Mouse (Mus musculus) kidney, adult 2 months (tissue): ENCODE data around the gene Car12. TPM values are rescaled to one million over a fixed set of nuclear protein-coding genes. Genes with fewer than 3 reads are reported as not detected.

Experiments
- DNase-seq: peaks from one replicate; pipeline ENCODE4 v3.0.0; 2021
- H3K27ac ChIP-seq: fragments of 200-500 bp; 2 replicates; pipeline ENCODE4 v1.5.1; 2012; ENCODE audit warnings: low read depth, low read length, control low read depth, inconsistent platforms; ENCODE audit not compliant: insufficient read depth
- H3K27me3 ChIP-seq: fragments of 200-500 bp; replicated peaks from 2 replicates; pipeline ENCODE4 v1.6.1; 2012; ENCODE audit warnings: mild to moderate bottlenecking, moderate library complexity, low read length, inconsistent platforms; ENCODE audit not compliant: control insufficient read depth, insufficient read depth
- H3K36me3 ChIP-seq: fragments of 200-500 bp; 2 replicates; pipeline ENCODE4 v1.6.1; 2012; ENCODE audit warnings: mild to moderate bottlenecking, moderate library complexity, low read length, inconsistent platforms; ENCODE audit not compliant: control insufficient read depth, insufficient read depth
- H3K4me1 ChIP-seq: fragments of 200-500 bp; 2 replicates; pipeline ENCODE4 v1.6.1; 2011; ENCODE audit warnings: low read length; ENCODE audit not compliant: control insufficient read depth, insufficient read depth
- H3K4me3 ChIP-seq: fragments of 200-500 bp; 2 replicates; pipeline ENCODE4 v1.5.1; 2011; ENCODE audit warnings: mild to moderate bottlenecking, low read depth, low read length, control low read depth; ENCODE audit not compliant: insufficient read depth
- CTCF ChIP-seq: fragments of 200-500 bp; conservative IDR thresholded peaks from 2 replicates; pipeline ENCODE4 v1.5.1; 2011; ENCODE audit warnings: low read depth, mild to moderate bottlenecking, control low read depth, low read length, moderate library complexity, mixed read lengths; ENCODE audit not compliant: insufficient read depth, insufficient read length
- POLR2A ChIP-seq: fragments of 200-500 bp; IDR thresholded peaks from one replicate; pipeline ENCODE4 v1.6.1; 2011; ENCODE audit warnings: low read depth, low read length, control low read depth
- WGBS: fragments of 180-500 bp; shearing (Covaris S2); methylation state at CpG from one replicate; pipeline ENCODE4 v1.1.7; 2018; 5-methylcytosine and 5-hydroxymethylcytosine counted together
- polyA plus RNA-seq: library from polyadenylated mRNA; depleted of rRNA; stranded (reverse); fragments of >200 nt; gene quantifications from 2 replicates; pipeline ENCODE4 v1.2.3, GENCODE M21; 2012

The Car12 gene
- polyA plus RNA-seq, 1 experiment: 295 TPM

DNA sequence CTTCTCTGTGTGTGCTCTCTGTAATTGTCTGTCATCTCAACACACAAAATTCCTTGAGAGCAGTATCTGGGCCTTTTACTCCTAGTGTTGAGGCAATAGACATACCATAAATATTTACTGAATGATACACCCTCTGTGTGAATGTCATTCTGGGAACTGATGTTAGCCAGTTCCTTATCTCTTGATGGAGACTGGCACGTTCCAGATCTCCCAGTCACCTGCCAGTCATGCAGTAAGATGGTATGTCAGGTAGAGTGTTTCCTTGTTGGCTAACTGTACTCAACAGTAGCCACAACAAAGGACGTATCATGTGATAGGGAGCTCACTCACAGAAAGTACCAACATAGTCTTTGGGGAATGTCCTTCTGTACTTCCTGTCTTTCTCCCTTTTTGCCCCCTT, 39.7 kb upstream of the Car12 start:
- H3K27me3 ChIP-seq: no peaks in the 10 kb centered on the region
- no peak overlapping the region for H3K4me3 ChIP-seq
- H3K27ac ChIP-seq: no peak overlapping the region
- peaks cover 5% of the 10 kb centered on the region; the same call in 1 of the 2 replicates for H3K4me1 ChIP-seq
- no peaks in the 10 kb centered on the region for H3K36me3 ChIP-seq
- WGBS: 79% methylated on average over 2 of the region's 2 CpGs
- no peak for DNase-seq
- no peak for TF ChIP-seq POLR2A
- TF ChIP-seq CTCF: no peak

DNA sequence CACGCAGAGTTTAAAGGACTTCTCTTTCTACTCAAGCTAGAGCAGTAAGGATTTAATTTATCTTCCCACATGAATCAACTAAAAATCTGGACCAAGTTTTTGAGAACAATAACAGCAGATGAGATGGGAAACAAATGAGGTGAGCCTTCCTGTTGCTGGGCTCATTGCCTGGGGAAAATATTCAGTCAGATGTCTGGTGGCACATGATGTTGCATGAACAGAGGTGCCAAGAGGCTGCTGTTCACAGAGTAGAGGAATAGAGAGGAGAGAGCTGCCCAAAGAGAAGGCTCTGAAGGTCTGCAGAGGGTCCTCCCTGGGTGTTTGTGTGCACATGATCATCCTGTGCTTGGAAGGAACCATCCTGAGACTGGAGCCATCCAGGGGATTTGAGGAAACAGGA, 37.9 kb upstream of the Car12 start:
- Histone ChIP-seq H3K27me3 (no peaks in the 10 kb centered on the region), H3K36me3 (no peaks in the 10 kb centered on the region), H3K4me3 (no peak overlapping the region), H3K4me1 (0 out of 2 replicates have a peak, but pooled peaks cover 2% of the 10 kb centered on the region), H3K27ac (no peak overlapping the region)
- TF ChIP-seq CTCF (no peak), POLR2A (no peak)
- DNase-seq: no peak
- 85% methylated on average over 1 of the region's 1 CpGs for WGBS

DNA sequence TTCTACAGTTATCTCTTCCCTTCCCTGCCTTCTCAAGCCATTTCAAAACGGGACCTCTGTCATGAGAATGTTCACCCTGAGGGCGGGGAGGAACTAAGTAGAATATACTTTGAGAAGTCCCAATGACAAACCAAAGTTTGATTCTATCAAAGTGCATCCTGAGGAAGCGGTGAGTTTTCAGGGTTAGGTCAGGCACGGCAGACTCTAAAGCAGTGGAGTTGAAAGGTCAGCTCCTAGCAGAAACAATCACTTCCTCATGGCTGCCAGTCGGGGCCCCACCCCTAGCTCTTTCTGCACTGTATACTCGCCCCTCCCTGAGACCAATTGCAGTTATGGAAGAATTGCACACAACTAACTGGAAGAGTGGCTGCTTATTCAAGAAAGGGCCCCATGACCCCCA, 33.4 kb upstream of the Car12 start:
- DNase-seq: no peak
- no peak overlapping the region for H3K27ac ChIP-seq
- WGBS: 55% methylated on average over 6 of the region's 6 CpGs
- H3K36me3 ChIP-seq: no peaks in the 10 kb centered on the region
- no peak for TF ChIP-seq POLR2A
- no peak for TF ChIP-seq CTCF
- H3K27me3 ChIP-seq: no peaks in the 10 kb centered on the region
- H3K4me3 ChIP-seq: no peak overlapping the region
- H3K4me1 ChIP-seq: no peaks in the 10 kb centered on the region

DNA sequence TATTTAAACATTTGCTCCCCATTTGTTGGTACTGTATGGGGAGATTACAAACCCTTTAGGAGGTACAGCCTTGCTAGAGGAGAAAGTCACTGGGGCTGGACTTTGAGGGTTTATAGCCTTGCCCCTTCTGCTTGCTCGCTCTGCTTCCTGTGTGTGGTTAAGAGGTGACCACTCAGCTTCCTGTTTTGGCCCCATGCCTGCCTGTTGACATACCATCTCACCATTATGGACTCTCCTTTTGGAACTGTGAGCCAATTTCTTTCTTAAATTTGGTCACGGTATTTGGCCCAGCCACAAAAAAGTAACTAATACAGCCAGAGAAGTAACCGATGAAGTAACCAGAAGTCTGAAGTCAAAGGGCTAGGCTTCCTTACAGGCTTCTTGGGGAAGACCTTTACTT, 30.7 kb upstream of the Car12 start:
- Histone ChIP-seq H3K27ac (no peak overlapping the region), H3K4me3 (no peak overlapping the region), H3K4me1 (no peaks in the 10 kb centered on the region), H3K27me3 (no peaks in the 10 kb centered on the region), H3K36me3 (no peaks in the 10 kb centered on the region)
- no peak for TF ChIP-seq CTCF
- 79% methylated on average over 3 of the region's 3 CpGs for WGBS
- DNase-seq: no peak

DNA sequence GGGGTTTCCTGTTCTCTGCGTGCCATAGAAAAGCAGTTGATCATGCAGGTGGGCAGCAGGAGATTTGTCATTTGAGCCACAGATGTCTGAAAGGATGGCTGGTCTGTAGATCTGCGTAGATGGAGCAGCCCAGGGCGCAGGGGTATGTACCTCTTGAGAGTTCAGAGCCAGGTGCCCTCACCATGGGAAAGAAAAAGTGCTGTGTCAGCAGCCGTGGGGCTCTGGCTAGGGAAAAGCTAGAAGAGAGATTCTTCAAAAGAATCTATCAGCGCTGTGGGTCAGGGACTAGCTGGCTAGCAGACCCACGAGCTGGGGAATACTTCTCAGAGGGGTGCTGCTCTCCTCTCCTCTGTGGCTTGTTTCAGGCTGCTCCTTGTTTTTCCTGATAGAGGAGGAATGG, 27.8 kb upstream of the Car12 start:
- Histone ChIP-seq H3K4me1 (no peaks in the 10 kb centered on the region), H3K4me3 (no peak overlapping the region), H3K27me3 (no peaks in the 10 kb centered on the region), H3K36me3 (no peaks in the 10 kb centered on the region), H3K27ac (no peak overlapping the region)
- WGBS: 78% methylated on average over 6 of the region's 6 CpGs
- no peak for TF ChIP-seq POLR2A
- TF ChIP-seq CTCF: no peak
- no peak for DNase-seq

DNA sequence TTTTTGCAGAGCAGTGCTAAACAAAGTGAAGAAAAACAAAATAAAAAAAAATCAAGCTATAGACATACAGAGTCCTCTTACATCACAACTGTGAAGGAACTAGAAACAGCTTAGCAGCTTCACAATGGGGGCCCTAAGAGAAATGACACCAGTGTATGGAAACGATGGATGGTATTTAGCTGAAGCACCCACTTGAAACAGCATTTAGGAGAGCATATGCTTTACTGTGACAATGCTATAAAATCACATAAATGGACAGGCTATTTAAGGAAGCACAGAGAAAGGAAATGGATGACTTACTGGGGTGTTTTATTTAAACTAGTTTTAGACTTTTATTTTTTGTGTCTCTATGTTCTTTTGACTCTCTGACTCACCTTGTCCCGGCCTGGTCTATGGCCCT, 25.8 kb upstream of the Car12 start:
- no peak overlapping the region for H3K27ac ChIP-seq
- no peak overlapping the region for H3K4me3 ChIP-seq
- H3K36me3 ChIP-seq: no peaks in the 10 kb centered on the region
- TF ChIP-seq POLR2A (no peak), CTCF (no peak)
- no peaks in the 10 kb centered on the region for H3K4me1 ChIP-seq
- WGBS: 75% methylated on average over 2 of the region's 2 CpGs
- no peak for DNase-seq
- no peaks in the 10 kb centered on the region for H3K27me3 ChIP-seq

DNA sequence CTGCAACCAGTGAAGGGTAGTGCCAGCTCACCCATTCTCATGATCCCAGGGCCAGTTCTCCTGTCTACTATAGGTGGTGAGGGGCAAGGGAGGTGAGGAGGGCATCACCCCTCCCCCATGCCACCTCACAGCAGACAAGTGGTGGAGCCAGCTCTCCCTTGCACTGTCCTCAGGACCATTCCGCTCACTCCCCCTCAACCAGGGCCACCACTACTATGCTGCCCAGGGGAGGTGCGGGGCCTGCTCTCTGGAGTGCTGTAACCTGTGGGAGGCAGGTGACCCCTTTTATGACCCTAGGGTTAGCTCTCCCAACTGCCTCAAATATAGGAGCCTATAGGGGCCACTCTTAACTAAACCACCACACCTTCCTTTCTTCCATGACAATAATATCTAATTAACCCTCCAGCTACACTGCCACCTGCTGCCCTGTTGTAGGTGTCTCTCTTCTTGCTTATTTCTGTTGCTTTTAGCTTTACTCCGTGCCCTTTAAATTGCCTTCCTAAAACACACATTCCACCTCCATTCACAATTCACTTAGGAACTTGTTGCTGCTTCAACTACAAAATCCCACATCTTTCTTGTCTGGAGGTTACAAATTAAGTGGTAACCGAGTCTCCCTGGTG, 21.7 kb upstream of the Car12 start:
- peak; percentile 28 for DNase-seq
- 78% methylated on average over 4 of the region's 4 CpGs for WGBS
- Histone ChIP-seq H3K27ac (no peak overlapping the region), H3K4me1 (peaks cover 2% of the 10 kb centered on the region), H3K36me3 (no peaks in the 10 kb centered on the region), H3K4me3 (no peak overlapping the region), H3K27me3 (no peaks in the 10 kb centered on the region)
- TF ChIP-seq POLR2A: no peak
- TF ChIP-seq CTCF: no peak
